Mouse (Mus musculus) embryonic facial prominence, embryonic 10.5 days (tissue): ENCODE measurements around the gene Naa25. TPM values are rescaled to one million over a fixed set of nuclear protein-coding genes. Genes with fewer than 3 reads are reported as not detected.
A peak's percentile ranks its signal among the peaks of the same experiment; 100 is the strongest.

ENCODE experiments used
- DNase-seq: peaks from one replicate; pipeline ENCODE4 v3.0.0-alpha.2; 2017; ENCODE audit warnings: low spot score
- H3K27ac ChIP-seq: fragments of 300-500 bp; sonication (generic); replicated peaks from 2 replicates; pipeline ENCODE4 v1.5.1; 2016; ENCODE audit warnings: mild to moderate bottlenecking
- H3K27me3 ChIP-seq: fragments of 300-500 bp; sonication (generic); replicated peaks from 2 replicates; pipeline ENCODE4 v1.6.1; 2016; ENCODE audit warnings: low read depth, mild to moderate bottlenecking; ENCODE audit not compliant: poor library complexity, severe bottlenecking
- H3K36me3 ChIP-seq: fragments of 300-500 bp; sonication (generic); replicated peaks from 2 replicates; pipeline ENCODE4 v1.6.1; 2016; ENCODE audit warnings: mild to moderate bottlenecking, moderate library complexity
- H3K4me1 ChIP-seq: fragments of 300-500 bp; sonication (generic); 2 replicates; pipeline ENCODE4 v1.6.1; 2016
- H3K4me3 ChIP-seq: fragments of 300-500 bp; sonication (generic); 2 replicates; pipeline ENCODE4 v1.5.1; 2016; ENCODE audit warnings: mild to moderate bottlenecking, moderate library complexity
- H3K9me3 ChIP-seq: fragments of 300-500 bp; sonication (generic); 2 replicates; pipeline ENCODE4 v1.6.1; 2016; ENCODE audit warnings: mild to moderate bottlenecking
- WGBS: fragments of 180-500 bp; shearing (Covaris S2); methylation state at CpG from one replicate; pipeline ENCODE4 v1.1.7; 2016; 5-methylcytosine and 5-hydroxymethylcytosine counted together
- polyA plus RNA-seq: library from polyadenylated mRNA; unstranded; fragments of >200 nt; fragmentation: Nextera tagmentation; extraction: Ambion mirVana; gene quantifications from 2 replicates; pipeline ENCODE4 v1.2.1, GENCODE M21; 2016

Naa25 gene
- polyA plus RNA-seq, 1 experiment from 2014 or later: 49.4 TPM

DNA sequence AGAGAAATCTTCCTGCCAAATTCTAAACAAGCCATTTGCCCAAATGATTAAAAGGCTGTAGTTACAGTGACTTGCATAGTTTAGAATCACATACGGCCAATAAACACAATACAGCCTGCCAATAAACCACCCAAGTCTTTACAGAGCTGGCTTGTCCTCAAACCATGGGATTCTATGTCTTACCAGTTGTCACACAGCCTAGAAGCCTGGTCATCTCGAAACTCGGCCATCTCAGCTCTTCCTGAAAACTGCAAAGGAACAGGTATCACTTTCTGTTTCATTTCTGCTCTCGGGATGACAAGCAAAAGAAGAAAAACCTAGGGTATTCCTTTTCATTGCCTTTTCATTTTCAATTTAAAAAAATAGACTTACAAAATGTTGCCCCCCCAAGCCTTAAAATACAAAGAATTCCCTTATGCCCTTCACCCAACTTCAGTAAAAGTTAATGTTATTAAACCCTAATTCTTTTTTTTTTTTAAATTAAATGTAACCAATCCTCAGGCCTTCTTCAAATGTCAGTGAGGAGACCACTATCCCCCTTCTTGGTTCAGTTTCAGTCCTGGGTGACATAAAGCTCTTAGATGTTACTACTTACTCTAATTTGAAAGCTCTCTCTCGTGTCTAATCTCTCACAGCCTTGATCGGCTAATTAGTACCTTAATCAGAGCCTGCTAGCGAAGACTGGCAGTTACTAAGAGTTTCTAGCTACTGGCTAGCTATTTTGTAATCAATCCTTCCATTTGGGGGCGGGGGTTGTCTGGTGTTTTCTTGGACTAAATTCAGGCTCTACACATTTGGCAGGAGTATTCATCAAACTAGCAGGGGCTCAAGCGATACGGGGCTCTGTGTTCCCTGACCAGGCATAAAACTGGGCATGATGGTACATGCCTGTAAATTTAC lies 13.6 kb upstream of the Naa25 start:
- peaks cover 14% of the 10 kb centered on the region; the same call in 1 of the 2 replicates for H3K27me3 ChIP-seq
- H3K36me3 ChIP-seq: peaks cover 44% of the 10 kb centered on the region
- peaks cover 24% of the 10 kb centered on the region for H3K4me1 ChIP-seq
- H3K9me3 ChIP-seq: peaks cover 6% of the 10 kb centered on the region; the same call in 1 of the 2 replicates
- WGBS: 65% methylated on average over 10 of the region's 10 CpGs
- peak overlapping the region; percentile 85 for H3K4me3 ChIP-seq
- no peak for DNase-seq
- H3K27ac ChIP-seq: no peak overlapping the region

DNA sequence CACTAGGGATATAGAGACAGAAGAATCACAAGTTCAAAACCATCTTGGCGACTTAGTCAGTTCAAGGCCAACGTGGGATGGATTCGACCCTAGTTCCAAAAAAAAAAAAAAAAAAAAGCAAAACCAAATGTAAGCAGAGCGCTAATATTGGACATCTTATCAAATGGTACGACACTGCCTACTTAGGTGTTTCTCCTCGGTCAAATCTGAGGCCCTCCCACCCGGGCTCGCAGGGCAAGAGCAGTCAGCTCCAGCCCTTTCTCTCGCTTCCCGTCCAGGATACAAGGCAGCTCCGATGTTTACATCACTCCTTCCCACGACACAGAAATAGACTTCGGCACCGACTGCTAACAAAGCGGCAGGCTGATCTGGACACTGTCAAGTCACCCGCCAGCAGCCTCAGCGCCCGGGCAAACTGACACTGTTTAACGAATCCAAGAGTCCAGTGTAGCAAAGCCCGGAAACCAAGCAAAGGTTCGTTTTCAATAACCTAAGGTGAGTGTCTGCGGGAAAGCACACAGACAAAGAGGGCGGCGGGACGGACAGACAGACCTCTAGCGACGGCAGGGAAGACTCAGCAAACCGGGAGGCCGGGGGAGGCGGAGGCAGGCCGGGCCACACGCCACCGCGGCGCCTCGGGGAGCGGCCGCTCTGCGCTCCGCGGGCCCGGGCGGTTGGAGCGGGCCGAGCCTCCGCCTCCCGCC lies 12.8 kb upstream of the Naa25 start:
- WGBS: 3% methylated on average over 47 of the region's 47 CpGs
- peak; percentile 72 for DNase-seq
- peaks cover 24% of the 10 kb centered on the region for H3K4me1 ChIP-seq
- H3K9me3 ChIP-seq: peaks cover 6% of the 10 kb centered on the region; the same call in 1 of the 2 replicates
- peaks cover 14% of the 10 kb centered on the region; the same call in 1 of the 2 replicates for H3K27me3 ChIP-seq
- peaks cover 36% of the 10 kb centered on the region for H3K36me3 ChIP-seq
- H3K4me3 ChIP-seq: peak overlapping the region; percentile 85
- peak overlapping the region; percentile 88 for H3K27ac ChIP-seq

DNA sequence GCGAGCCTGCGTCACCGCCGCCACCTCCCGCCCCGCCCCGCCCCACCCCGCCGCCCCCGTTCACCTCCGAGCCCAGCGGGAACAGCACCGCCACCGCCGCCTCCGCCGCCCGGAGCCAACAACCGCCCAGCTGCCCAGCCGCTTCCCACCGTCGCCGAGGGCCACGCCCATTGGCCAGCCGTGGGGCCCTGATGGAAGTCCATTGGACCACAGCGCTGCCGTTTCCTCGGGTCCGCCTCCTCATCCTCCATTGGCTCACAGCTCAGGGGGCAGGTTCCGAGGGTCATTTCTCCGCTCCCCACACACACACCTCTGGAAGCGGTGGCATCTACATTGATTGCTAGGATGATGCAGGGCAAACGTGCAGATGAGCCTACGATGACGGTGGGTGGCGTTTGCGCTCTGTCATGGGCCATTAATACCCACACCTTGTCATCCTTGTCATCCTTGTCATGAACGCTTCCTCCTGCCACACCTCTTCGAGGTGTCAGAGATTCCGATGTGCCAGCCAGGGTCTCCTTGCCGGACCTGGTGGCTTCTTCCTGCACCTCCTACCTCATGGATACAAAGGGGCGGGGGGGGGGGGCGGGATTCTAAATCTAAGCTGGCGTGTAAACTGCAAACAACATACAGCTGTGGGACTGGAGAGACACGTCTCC lies 12.1 kb upstream of the Naa25 start, which contains the start of gene Trafd1:
TSS of gene Trafd1 (minus strand) at position 172 of the 659 bp plus-strand sequence.
- H3K4me3 ChIP-seq: peak within 1 kb of the TSS; percentile 85
- peaks cover 6% of the 10 kb centered on the region; the same call in 1 of the 2 replicates for H3K9me3 ChIP-seq
- peaks cover 24% of the 10 kb centered on the region for H3K4me1 ChIP-seq
- under 1% methylated on average over 40 of the region's 45 CpGs for WGBS
- H3K27me3 ChIP-seq: peaks cover 14% of the 10 kb centered on the region; the same call in 1 of the 2 replicates
- peaks cover 29% of the 10 kb centered on the region for H3K36me3 ChIP-seq
- peak; percentile 96 for DNase-seq
- H3K27ac ChIP-seq: peak within 1 kb of the TSS; percentile 88

DNA sequence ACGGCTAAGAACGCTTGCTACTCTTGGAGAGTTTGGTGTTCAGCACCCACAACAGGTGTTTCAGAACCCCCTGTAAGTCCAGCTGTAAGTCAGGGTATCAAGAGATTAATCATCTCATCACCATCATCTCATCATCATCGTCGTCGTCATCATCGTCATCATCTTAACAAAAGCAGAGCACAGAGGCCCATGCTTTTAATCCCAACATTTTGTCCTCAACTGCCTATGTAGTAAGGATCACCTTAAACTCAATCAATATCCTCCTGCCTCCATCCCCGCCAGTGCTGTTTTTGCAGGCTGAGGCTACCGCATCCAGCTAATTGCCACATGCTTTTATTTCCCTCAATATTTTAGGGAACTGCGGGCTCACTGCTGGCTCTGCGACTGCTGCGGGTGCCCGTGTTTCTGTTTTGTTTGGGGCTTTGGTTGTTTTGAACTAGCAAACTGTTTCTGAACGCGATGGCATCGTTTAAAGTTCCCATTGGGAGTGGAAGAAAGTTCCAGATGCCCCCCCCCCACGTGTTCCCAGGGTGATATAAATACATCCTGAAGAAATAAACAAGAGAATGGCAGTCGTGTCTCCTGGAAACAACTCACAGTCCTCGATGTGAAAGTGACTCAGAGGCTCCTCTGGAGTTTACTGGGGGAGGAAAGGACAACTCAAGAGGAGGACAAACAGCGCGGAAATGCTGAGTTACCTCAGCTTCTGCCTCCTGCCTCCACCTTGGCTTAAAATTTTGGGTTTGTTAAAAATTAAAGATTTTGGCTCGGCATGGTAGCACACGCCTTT lies 11.4 kb upstream of the Naa25 start:
- H3K4me3 ChIP-seq: peak overlapping the region; percentile 85
- H3K27me3 ChIP-seq: peaks cover 14% of the 10 kb centered on the region; the same call in 1 of the 2 replicates
- H3K4me1 ChIP-seq: peaks cover 24% of the 10 kb centered on the region
- DNase-seq: no peak
- H3K9me3 ChIP-seq: no peaks in the 10 kb centered on the region
- peaks cover 22% of the 10 kb centered on the region for H3K36me3 ChIP-seq
- H3K27ac ChIP-seq: no peak overlapping the region
- 38% methylated on average over 22 of the region's 22 CpGs for WGBS

DNA sequence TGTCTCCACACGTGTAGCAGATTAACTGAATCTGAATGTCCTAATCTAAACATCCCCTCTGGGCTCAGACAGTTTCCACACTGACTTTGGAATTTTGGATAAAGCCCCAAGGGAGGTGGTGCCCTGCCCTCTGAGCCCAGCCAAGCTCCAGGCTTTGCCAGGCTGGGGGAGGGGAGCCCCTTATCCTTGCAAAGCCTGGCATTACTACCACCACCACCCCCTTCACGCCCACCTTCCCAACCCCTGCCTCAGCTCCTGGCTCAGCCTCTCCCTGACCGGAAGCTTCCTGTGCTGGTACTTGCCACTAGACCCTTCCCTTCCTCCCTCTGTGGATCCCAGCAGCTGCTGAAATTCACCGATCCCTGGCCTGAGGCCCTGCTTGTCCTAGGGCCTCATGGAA lies 10.6 kb upstream of the Naa25 start:
- peak; percentile 24 for DNase-seq
- Histone ChIP-seq H3K9me3 (no peaks in the 10 kb centered on the region), H3K27ac (no peak overlapping the region), H3K27me3 (peaks cover 14% of the 10 kb centered on the region; the same call in 1 of the 2 replicates), H3K36me3 (peaks cover 14% of the 10 kb centered on the region), H3K4me1 (peaks cover 24% of the 10 kb centered on the region), H3K4me3 (0 out of 2 replicates have a peak overlapping the region, but pooled peaks have one; percentile 5)
- 54% methylated on average over 4 of the region's 4 CpGs for WGBS

DNA sequence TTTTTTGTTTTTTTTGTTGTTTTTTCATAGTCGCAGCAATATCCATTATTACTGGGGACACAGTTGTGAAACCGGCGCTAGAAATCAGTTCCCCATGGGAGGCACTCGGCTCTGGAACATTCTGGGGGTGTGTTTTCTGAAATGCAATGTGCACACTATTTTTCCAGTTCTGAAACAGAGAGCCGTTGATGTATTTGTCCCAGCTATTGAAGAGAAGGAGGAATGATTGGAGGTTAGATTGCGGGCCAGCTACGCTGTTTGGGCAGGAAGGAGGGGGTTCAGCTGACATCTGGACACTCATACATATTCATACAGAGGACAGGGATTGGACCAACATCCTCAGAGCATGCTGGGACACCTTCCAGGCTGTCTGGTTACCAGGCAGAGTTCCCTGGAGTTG lies 8.6 kb upstream of the Naa25 start:
- no peaks in the 10 kb centered on the region for H3K36me3 ChIP-seq
- peaks cover 24% of the 10 kb centered on the region for H3K4me1 ChIP-seq
- no peak overlapping the region for H3K27ac ChIP-seq
- no peaks in the 10 kb centered on the region for H3K9me3 ChIP-seq
- peaks cover 14% of the 10 kb centered on the region; the same call in 1 of the 2 replicates for H3K27me3 ChIP-seq
- WGBS: 70% methylated on average over 7 of the region's 7 CpGs
- H3K4me3 ChIP-seq: no peak overlapping the region
- no peak for DNase-seq

DNA sequence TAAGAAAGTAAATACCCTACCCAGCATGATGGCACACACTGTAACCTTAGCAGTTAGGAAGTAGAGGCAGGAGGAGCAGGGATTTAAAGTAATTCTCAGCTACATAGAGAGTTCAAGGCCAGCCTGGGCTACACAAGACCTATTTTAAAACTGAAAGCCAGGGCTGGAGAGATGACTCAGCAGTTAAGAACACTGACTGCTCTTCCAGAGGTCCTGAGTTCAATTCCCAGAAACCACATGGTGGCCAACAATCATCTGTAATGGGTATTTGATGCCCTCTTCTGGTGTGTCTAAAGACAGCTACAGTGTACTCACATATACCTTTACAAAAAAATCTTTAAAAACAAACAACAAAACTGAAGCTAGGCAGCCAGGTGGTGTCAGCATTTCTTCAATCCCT lies 8.0 kb upstream of the Naa25 start:
- no peak for DNase-seq
- Histone ChIP-seq H3K4me3 (no peak overlapping the region), H3K27ac (no peak overlapping the region), H3K4me1 (peaks cover 19% of the 10 kb centered on the region), H3K36me3 (no peaks in the 10 kb centered on the region), H3K27me3 (peaks cover 14% of the 10 kb centered on the region; the same call in 1 of the 2 replicates), H3K9me3 (no peaks in the 10 kb centered on the region)

DNA sequence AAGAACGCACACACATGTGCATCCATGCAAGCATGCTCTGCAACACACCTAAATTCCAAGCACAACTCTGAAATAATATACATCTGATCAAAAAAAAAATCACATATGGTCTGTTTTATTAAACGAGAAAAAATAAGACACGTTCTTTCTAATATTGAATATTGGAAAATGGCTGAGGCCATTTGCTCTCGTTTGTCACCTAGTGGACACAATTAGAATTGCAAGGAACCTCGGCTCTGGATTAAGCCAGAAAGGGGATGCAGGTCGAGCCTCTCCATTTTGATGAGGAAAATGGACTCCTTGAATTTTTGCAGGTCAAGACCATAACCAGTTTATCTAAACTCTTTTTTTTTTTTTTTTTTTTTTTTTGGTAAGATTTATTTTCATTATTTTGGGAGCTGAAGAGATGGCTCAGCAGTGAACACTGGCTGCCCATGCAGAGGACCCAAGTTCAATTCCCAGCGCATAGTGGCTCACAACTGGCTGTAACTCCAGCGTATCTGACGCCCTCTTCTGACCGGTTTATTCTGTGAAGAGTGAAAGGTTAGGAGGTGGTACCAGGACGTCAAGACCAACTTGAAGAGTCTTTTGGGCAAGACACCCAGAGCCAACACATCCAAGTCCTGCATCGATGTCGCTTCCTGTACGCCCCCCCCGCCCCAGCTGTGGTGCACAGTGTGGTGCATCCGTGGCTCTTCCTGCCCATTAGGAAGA lies 4.9 kb upstream of the Naa25 start:
- peak; percentile 38 for DNase-seq
- Histone ChIP-seq H3K36me3 (no peaks in the 10 kb centered on the region), H3K27ac (no peak overlapping the region), H3K4me1 (peaks cover 5% of the 10 kb centered on the region; the same call in 1 of the 2 replicates), H3K9me3 (no peaks in the 10 kb centered on the region), H3K4me3 (no peak overlapping the region), H3K27me3 (no peaks in the 10 kb centered on the region)
- WGBS: 61% methylated on average over 16 of the region's 16 CpGs

DNA sequence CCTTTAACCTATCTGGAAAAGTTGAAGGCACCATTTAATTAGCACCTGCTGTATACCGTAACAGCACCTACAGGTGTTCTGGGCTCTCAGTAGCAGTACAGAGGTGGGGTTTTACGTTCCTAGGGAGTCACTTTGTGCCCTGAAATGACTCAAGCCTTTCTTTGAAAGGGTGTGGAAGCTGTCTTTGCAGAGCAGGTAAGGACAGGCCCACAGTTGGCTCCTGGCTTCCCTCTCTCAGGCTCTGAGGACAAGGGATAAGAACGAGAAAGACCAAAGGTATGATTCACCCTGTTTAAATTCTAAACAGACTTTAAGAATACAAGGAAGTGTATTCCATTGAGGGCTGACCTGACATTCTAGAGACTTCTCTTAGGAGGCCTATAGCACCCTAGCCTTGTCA lies 4.3 kb upstream of the Naa25 start:
- no peaks in the 10 kb centered on the region for H3K9me3 ChIP-seq
- H3K27me3 ChIP-seq: no peaks in the 10 kb centered on the region
- peaks cover 6% of the 10 kb centered on the region; the same call in 1 of the 2 replicates for H3K4me1 ChIP-seq
- WGBS: 81% methylated on average over 3 of the region's 3 CpGs
- no peak overlapping the region for H3K4me3 ChIP-seq
- no peaks in the 10 kb centered on the region for H3K36me3 ChIP-seq
- H3K27ac ChIP-seq: no peak overlapping the region
- DNase-seq: no peak

DNA sequence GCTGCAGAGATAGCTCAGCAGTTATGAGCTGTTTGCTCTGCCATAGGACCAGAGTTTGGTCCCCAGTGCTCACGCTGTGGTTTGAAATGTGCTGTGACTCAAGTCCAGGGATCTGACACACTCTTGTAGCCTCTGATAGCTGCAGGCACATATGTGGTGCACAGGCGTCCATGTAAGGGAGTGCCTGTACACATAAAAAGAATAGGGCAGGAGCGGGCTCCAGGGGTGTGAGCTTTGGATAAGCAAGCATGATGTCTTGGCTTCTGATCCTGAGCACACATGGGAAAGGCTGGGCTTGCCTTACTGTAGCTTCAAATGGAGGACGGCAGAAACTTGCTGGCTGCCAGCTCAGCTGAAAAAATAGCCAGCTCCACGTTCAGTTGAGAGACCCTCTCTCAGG lies 2.1 kb upstream of the Naa25 start:
- WGBS: 83% methylated on average over 5 of the region's 5 CpGs
- no peak for DNase-seq
- peaks cover 24% of the 10 kb centered on the region for H3K4me1 ChIP-seq
- H3K27ac ChIP-seq: no peak overlapping the region
- no peak overlapping the region for H3K4me3 ChIP-seq
- H3K36me3 ChIP-seq: peaks cover 12% of the 10 kb centered on the region
- H3K9me3 ChIP-seq: no peaks in the 10 kb centered on the region
- H3K27me3 ChIP-seq: no peaks in the 10 kb centered on the region
